Mouse (Mus musculus): ENCODE results near the gene Trappc5. TPM values are rescaled to one million over a fixed set of nuclear protein-coding genes. Genes with fewer than 3 reads are reported as not detected.

Trappc5 gene
- polyA plus RNA-seq (2012; ENCODE audit: low replicate concordance): 27.5 and 30.0 TPM in 2 replicates

GRCm38 (mm10) chr8:3676131-3676992, at the start of gene Trappc5:
Trappc5 (plus strand) TSS chr8:3676299.

GRCm38 (mm10) chr8:3630647-3631477, 45.2 kb upstream of the Trappc5 start, which contains the start of gene Stxbp2:
Stxbp2 (plus strand) TSS chr8:3630955.

DNA sequence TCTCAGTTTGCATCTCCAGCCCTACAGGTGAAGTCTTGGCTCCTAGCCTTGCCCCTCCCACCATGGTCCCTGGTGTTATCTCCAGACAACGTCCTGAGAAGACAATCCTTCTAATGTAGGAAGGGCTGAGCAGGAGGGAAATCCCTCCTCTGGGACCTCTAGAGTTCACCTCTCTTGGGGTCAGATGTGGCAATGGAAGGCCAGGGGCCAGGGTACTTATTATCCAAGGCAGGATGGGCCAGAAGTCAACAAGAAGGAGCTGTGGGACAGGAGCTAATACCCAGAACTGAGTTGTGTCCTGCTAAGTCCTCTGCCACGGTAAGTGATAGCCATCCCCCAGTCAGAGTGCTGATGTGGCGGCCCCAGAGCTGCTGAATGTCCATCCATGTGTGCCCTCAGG, 20.6 kb upstream of the Trappc5 start, which contains the start of gene Retn:
TSS of gene Retn (plus strand) at position 245 of the 400 bp plus-strand sequence.

DNA sequence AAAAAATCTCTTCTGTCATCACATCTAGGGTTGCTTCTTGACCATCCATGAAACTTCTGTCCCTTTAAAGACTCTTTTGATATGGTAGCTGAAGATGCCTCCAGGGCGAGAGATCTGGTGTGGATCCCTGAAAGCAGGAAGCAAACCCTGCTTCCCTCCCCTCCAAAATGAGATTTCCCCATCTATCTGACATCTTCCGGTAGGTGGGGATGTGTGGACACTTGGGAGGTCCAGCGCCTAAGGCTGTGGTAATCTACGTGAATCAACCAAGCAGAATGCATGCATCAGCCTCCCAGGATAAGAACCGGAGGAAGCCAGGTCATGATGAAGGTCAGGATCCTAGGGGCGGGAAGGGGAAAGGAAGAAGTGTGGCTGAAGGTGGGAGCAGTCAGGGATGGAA, 10.6 kb upstream of the Trappc5 start, which contains the start of gene Mcemp1:
TSS of gene Mcemp1 (plus strand) at position 248 of the 400 bp plus-strand sequence.

DNA sequence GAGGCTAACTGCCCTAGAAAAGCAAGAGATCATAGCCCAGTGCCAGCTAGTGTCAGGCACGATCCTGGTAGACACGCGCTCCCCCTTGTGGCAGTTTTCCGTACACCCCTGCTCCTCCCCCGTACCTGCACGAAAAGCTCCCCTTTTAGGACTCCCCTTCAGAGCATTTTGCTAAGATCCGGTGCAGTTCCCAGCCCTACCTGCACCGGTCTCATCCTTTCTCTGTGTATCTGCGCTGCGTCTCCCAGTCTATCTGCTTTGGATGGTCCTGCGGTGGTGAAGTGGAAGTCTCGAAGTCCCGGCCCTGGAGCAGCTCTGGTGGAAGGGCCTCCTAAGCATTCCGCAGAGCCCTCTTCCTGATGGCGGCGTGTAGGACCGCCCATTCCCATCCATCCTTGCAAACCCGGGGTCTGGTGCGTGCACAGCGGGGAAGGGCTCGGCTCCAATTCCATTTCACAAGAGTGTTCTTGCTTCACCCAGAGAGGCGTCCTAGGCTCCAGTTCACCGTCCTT, 4.1 kb upstream of the Trappc5 start, which contains the start of gene Fcor:
TSS of gene Fcor (minus strand) at position 383 of the 512 bp plus-strand sequence.

DNA sequence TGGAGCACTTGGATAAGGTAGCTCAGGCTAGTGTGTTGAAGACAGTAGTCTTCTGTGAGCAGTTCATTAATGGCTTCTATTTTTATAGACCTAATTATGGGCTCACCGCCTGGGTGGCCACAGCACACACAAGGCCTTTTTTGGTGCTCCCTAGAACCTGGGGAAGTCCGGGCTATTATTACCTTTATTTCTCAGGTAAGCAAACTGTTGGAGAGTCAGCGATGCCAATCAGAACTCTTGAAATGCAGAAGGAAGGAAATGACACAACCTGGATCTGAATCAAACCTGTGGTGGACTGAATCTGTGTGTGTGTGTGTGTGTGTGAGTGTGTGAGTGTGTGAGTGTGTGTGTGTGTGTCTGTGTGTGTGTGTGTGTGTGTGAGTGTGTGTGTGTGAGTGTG, 18.0 kb downstream of the Trappc5 start, which contains the start of gene Fcer2a:
TSS of gene Fcer2a (minus strand) at position 55 of the 400 bp plus-strand sequence.

GRCm38 (mm10) chr8:3720551-3720950, 44.5 kb downstream of the Trappc5 start, which contains the start of gene Clec4g:
Clec4g (minus strand) TSS chr8:3720651.

Other genes starting within 250 kb of the Trappc5 start
- gene Pex11g, start 208.6 kb upstream of the Trappc5 start, polyA plus RNA-seq (2012; ENCODE audit: low replicate concordance): 1.2 and 2.5 TPM in 2 replicates
- not detected in 2 replicates for gene Tex45, start 205.4 kb upstream of the Trappc5 start, polyA plus RNA-seq (2012; ENCODE audit: low replicate concordance)
- 14.3 and 16.8 TPM in 2 replicates for gene Zfp358, start 183.2 kb upstream of the Trappc5 start, polyA plus RNA-seq (2012; ENCODE audit: low replicate concordance)
- gene Mcoln1, start 175.8 kb upstream of the Trappc5 start, polyA plus RNA-seq (2012; ENCODE audit: low replicate concordance): 222 and 644 TPM in 2 replicates
- 29.1 and 33.3 TPM in 2 replicates for gene Pnpla6, start 160.9 kb upstream of the Trappc5 start, polyA plus RNA-seq (2012; ENCODE audit: low replicate concordance)
- not detected in 2 replicates for gene C330021F23Rik, start 108.3 kb upstream of the Trappc5 start, polyA plus RNA-seq (2012; ENCODE audit: low replicate concordance)
- 0.71 and 0.91 TPM in 2 replicates for gene Camsap3, start 89.0 kb upstream of the Trappc5 start, polyA plus RNA-seq (2012; ENCODE audit: low replicate concordance)
- gene Xab2, start 55.0 kb upstream of the Trappc5 start, polyA plus RNA-seq (2012; ENCODE audit: low replicate concordance): 29.0 and 45.7 TPM in 2 replicates
- 49.9 and 67.0 TPM in 2 replicates for gene Pet100, start 54.8 kb upstream of the Trappc5 start, polyA plus RNA-seq (2012; ENCODE audit: low replicate concordance)
- not detected in 2 replicates for gene Pcp2, start 50.8 kb upstream of the Trappc5 start, polyA plus RNA-seq (2012; ENCODE audit: low replicate concordance)
- gene Stxbp2, start 45.3 kb upstream of the Trappc5 start, polyA plus RNA-seq (2012; ENCODE audit: low replicate concordance): 150 and 483 TPM in 2 replicates
- gene Retn, start 20.5 kb upstream of the Trappc5 start, polyA plus RNA-seq (2012; ENCODE audit: low replicate concordance): 0.15 and 0.60 TPM in 2 replicates
- 0.71 and 1.0 TPM in 2 replicates for gene Mcemp1, start 10.5 kb upstream of the Trappc5 start, polyA plus RNA-seq (2012; ENCODE audit: low replicate concordance)
- 0.49 TPM in 1 of 2 replicates, not detected in the other for gene Fcor, start 3.9 kb upstream of the Trappc5 start, polyA plus RNA-seq (2012; ENCODE audit: low replicate concordance)
- 83.0 and 276 TPM in 2 replicates for gene Fcer2a, start 17.9 kb downstream of the Trappc5 start, polyA plus RNA-seq (2012; ENCODE audit: low replicate concordance)
- 0.20 and 0.39 TPM in 2 replicates for gene Clec4g, start 44.4 kb downstream of the Trappc5 start, polyA plus RNA-seq (2012; ENCODE audit: low replicate concordance)
- gene Cd209a, start 72.7 kb downstream of the Trappc5 start, polyA plus RNA-seq (2012; ENCODE audit: low replicate concordance): 6.7 and 12.2 TPM in 2 replicates
- gene Cd209e, start 178.0 kb downstream of the Trappc5 start, polyA plus RNA-seq (2012; ENCODE audit: low replicate concordance): 0.14 and 0.17 TPM in 2 replicates
- 0.44 and 0.67 TPM in 2 replicates for gene Cd209d, start 202.3 kb downstream of the Trappc5 start, polyA plus RNA-seq (2012; ENCODE audit: low replicate concordance)